Mouse (Mus musculus) naive thymus-derived CD4-positive, alpha-beta T cell, adult 5 months (primary cell): ENCODE results near the gene Gja8. TPM values are rescaled to one million over a fixed set of nuclear protein-coding genes. Genes with fewer than 3 reads are reported as not detected.

Experiments
- polyA plus RNA-seq: library from polyadenylated mRNA; unstranded; fragments of 100-300 nt; shearing (Covaris generic); gene quantifications from one replicate; pipeline ENCODE4 v1.2.1, GENCODE M21; 2017

Gene Gja8
- polyA plus RNA-seq = not detected

DNA sequence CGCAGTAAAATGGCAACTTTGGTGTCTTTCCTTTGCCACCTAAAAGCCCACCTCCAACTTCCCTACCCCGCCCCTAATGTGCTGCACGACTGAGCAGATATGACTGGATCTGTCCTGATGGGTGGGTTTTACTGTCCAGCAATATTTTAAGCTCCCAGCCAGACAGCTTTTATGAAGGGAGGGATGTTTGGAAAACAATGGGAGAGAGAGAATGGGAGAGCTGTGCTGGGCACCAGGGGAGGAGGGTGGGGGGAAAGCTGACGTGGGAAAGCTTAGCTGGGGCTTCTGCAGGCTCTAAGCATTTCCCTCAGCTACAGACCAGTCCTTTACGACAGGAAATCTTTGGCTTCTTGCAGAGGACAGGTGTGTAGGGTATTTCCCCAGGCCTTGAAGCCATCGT is at the start of gene Gja8:
Gene Gja8 (minus strand): TSS at position 101 of the 400 bp plus-strand sequence.

DNA sequence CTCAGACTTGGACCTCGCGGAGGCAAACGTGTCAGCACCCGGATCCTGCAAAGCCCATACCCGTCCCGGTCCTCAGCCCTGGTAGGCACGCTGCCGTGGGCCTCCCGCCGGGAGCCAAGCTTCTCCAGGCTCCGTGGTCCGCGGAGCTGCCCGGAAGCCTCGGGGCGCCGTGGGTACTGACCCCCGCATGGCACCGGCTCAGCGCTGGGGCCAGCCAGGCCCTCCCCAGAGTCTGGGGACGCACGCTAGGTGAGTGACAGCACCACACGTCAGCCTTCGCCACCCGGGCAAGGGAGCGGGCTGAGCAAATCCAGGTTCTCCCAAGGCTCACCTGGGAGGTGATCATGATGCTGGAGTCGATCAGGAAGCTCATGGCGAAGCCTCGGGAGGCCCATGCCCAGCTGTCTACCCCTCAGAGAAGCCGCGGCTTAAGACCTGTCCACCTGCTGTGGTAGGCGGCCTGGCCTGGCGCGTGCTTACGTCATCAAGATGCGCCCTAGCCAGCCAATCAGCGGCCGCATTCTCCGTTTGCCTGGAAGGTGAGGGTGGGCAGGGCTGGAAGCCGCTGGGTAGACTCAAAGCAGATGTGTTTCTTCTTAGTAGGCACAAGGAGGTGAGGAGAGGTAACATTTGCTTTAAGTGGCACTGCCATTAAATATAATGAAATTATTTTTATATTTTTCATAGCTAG is 20.8 kb downstream of the Gja8 start, which contains the start of gene Gpr89:
Gene Gpr89 (minus strand): TSS at position 496 of the 691 bp plus-strand sequence.

DNA sequence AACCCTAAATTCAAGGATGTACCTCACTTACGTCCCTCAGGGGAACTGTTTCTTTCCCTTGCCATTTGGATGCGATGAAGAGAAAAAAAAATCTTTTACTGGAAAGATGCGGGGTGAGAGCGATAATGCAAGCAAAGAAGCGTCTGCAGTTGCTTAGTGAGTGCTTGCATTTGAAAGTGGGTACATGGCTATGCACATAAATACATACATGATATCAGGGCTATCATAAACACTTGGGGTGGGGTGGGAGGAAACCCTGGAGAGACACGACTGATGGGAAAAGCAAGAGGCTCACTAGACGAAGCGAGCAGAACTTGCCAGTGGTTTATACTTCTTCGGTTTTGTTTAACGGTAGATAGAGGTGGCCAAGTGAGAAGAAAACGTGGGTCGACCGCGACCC is 21.4 kb downstream of the Gja8 start, which contains the start of gene Gja5:
Gene Gja5 (plus strand): TSS at position 301 of the 400 bp plus-strand sequence.

Other genes with a start within 250 kb of the Gja8 start
- 8.3 TPM for gene Pias3, start 229.6 kb downstream of the Gja8 start, polyA plus RNA-seq
- gene Nudt17, start 217.5 kb downstream of the Gja8 start, polyA plus RNA-seq = 0.53 TPM
- gene Polr3c, start 198.4 kb downstream of the Gja8 start, polyA plus RNA-seq = 63.3 TPM
- gene Rnf115, start 198.4 kb downstream of the Gja8 start, polyA plus RNA-seq = 111 TPM
- gene Pdzk1, start 96.7 kb downstream of the Gja8 start, polyA plus RNA-seq = not detected
- 3.5 TPM for gene Cd160, start 96.7 kb downstream of the Gja8 start, polyA plus RNA-seq
- gene Gja5, start 21.3 kb downstream of the Gja8 start, polyA plus RNA-seq = 0.31 TPM
- 21.7 TPM for gene Gpr89, start 20.7 kb downstream of the Gja8 start, polyA plus RNA-seq
- 80.6 TPM for gene Acp6, start 232.8 kb upstream of the Gja8 start, polyA plus RNA-seq